Mouse (Mus musculus): Measurements from ENCODE around the gene Mast4. TPM values are rescaled to one million over a fixed set of nuclear protein-coding genes. Genes with fewer than 3 reads are reported as not detected.

Mast4 gene
- total and polyA plus RNA-seq, 3 experiments: 0.99 to 7.4 (median 6.1) TPM

DNA sequence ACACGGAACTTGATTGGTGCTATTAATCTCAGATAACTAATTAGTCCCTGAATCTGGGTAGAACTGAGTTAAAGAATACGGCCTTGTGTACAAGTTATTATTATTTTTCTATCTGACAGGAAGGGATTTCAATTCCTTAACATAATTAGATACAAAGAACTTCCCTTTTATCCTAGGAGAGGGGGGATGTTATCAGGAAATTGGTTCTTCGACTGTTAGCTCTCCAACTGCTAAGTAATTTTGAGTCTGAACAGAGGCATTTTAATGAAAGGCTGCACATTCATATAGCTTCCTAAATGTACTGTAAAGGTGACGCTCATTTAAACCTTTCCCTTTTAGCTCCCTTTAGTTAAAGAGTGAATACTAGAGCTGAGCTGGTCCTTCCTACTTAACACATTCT, 516.0 kb downstream of the Mast4 start:
- no peak for DNase-seq (ENCODE audit: extremely low read depth)
- Histone ChIP-seq H3K27me3 (replicated peaks) (no peaks in the 10 kb centered on the region), H3K4me1 (ENCODE audit: control insufficient read depth in 1 of 2, insufficient read depth in 2 of 2) (no peaks in the 10 kb centered on the region), H3K9ac (ENCODE audit: insufficient read depth, low read depth) (no peak overlapping the region), H3K9me3 (replicated peaks; ENCODE audit: low read length) (no peaks in the 10 kb centered on the region), H3K36me3 (replicated peaks in 1 of 2; ENCODE audit: control insufficient read depth in 1 of 2, insufficient read depth in 1 of 2, low read length in 1 of 2) (no peaks in the 10 kb centered on the region), H3K79me2 (replicated peaks; ENCODE audit: control insufficient read depth, extremely low read depth, insufficient read depth, poor library complexity, severe bottlenecking) (no peaks in the 10 kb centered on the region; the same call in 1 of the 2 replicates), H3K4me2 (ENCODE audit: insufficient read depth, low read depth, poor library complexity, severe bottlenecking) (no peak overlapping the region), H3K27ac (ENCODE audit: insufficient read depth, low read depth) (no peak overlapping the region), H3K4me3 (replicated peaks in 1 of 3; ENCODE audit: low read depth in 2 of 3, low read length in 2 of 3, poor library complexity in 1 of 3) (no peak overlapping the region)
- in situ Hi-C loops (cut with MboI; ENCODE audit: low pct_ligation_motif_present, low pct_unique_long_range_greater_than_20kb, low sequenced_read_pairs) (loop anchor here (25.0 kb wide), 1 partner anchor 294 kb away; no protein-coding TSS in a partner anchor), dilution Hi-C loops (cut with MboI; ENCODE audit: extremely low pct_ligation_motif_present, extremely low pct_unique_long_range_greater_than_20kb, low sequenced_read_pairs) (no loop called here)
- TF ChIP-seq ELF1 (IDR thresholded peaks at IDR 0.05; ENCODE audit: low read depth, low read length) (no peak), MAFK (IDR thresholded peaks at IDR 0.05; ENCODE audit: insufficient replicate concordance, low read length) (no peak), EP300 (IDR thresholded peaks at IDR 0.05; ENCODE audit: low read length) (no peak), MAX (IDR thresholded peaks at IDR 0.05; ENCODE audit: low read length) (no peak), ETS1 (conservative IDR thresholded peaks at IDR 0.05; ENCODE audit: low read depth, low read length) (no peak), E2F4 (IDR thresholded peaks at IDR 0.05; ENCODE audit: insufficient replicate concordance, low read depth, low read length) (no peak), TBP (conservative IDR thresholded peaks at IDR 0.05; ENCODE audit: low read depth, low read length) (no peak), MEF2A (IDR thresholded peaks at IDR 0.05; ENCODE audit: borderline replicate concordance, low read depth, low read length) (no peak), UBTF (IDR thresholded peaks at IDR 0.05; ENCODE audit: low read depth, low read length) (no peak), KAT2A (IDR thresholded peaks at IDR 0.05; ENCODE audit: insufficient replicate concordance, low read length) (no peak), TCF12 (IDR thresholded peaks at IDR 0.05; ENCODE audit: low read depth, low read length) (no peak), NRF1 (IDR thresholded peaks at IDR 0.05; ENCODE audit: low read depth, low read length) (no peak), RCOR1 (conservative IDR thresholded peaks at IDR 0.05; ENCODE audit: low read depth, low read length) (no peak), POLR2AphosphoS2 (IDR thresholded peaks at IDR 0.05; ENCODE audit: low read depth, low read length) (no peak), MAZ (IDR thresholded peaks at IDR 0.05; ENCODE audit: low read depth, low read length) (no peak), NELFE (IDR thresholded peaks at IDR 0.05; ENCODE audit: low read depth, low read length) (no peak), SIN3A (IDR thresholded peaks at IDR 0.05; ENCODE audit: low read length) (no peak), HCFC1 (IDR thresholded peaks at IDR 0.05; ENCODE audit: low read depth, low read length) (no peak), JUN (IDR thresholded peaks at IDR 0.05; ENCODE audit: insufficient read depth, low read depth, low read length) (no peak)

GRCm38 (mm10) chr13:102816689-102817088, 517.6 kb downstream of the Mast4 start:
- no peak overlapping the region for H3K4me3 ChIP-seq (replicated peaks in 1 of 3; ENCODE audit: low read depth in 2 of 3, low read length in 2 of 3, poor library complexity in 1 of 3)
- no peak overlapping the region for H3K27ac ChIP-seq (ENCODE audit: insufficient read depth, low read depth)
- no peaks in the 10 kb centered on the region for H3K27me3 ChIP-seq (replicated peaks)
- H3K36me3 ChIP-seq (replicated peaks in 1 of 2; ENCODE audit: control insufficient read depth in 1 of 2, insufficient read depth in 1 of 2, low read length in 1 of 2): no peaks in the 10 kb centered on the region
- in situ Hi-C loops (cut with MboI; ENCODE audit: low pct_ligation_motif_present, low pct_unique_long_range_greater_than_20kb, low sequenced_read_pairs): loop anchor here (25.0 kb wide), 1 partner anchor 296 kb away; no protein-coding TSS in a partner anchor
- H3K9me3 ChIP-seq (replicated peaks; ENCODE audit: low read length): no peaks in the 10 kb centered on the region
- no peaks in the 10 kb centered on the region; the same call in 1 of the 2 replicates for H3K79me2 ChIP-seq (replicated peaks; ENCODE audit: control insufficient read depth, extremely low read depth, insufficient read depth, poor library complexity, severe bottlenecking)
- no peak overlapping the region for H3K4me2 ChIP-seq (ENCODE audit: insufficient read depth, low read depth, poor library complexity, severe bottlenecking)
- no peak for DNase-seq (ENCODE audit: extremely low read depth)
- H3K9ac ChIP-seq (ENCODE audit: insufficient read depth, low read depth): no peak overlapping the region
- TF ChIP-seq CTCF (conservative IDR thresholded peaks at IDR 0.05 in 1 of 2, IDR thresholded peaks at IDR 0.05 in 1 of 2; ENCODE audit: low read depth in 2 of 2, low read length in 2 of 2) (peak in 1 of 2 experiments; percentile 13; a peak in 1 of 4 replicates), PAX5 (IDR thresholded peaks at IDR 0.05; ENCODE audit: low read length) (no peak)
- no peaks in the 10 kb centered on the region for H3K4me1 ChIP-seq (ENCODE audit: control insufficient read depth in 1 of 2, insufficient read depth in 2 of 2)
- dilution Hi-C loops (cut with MboI; ENCODE audit: extremely low pct_ligation_motif_present, extremely low pct_unique_long_range_greater_than_20kb, low sequenced_read_pairs): no loop called here

All from CH12.LX (cell line).